Mouse (Mus musculus) testis, postnatal 10 days (tissue): ENCODE measurements at regions not wholly inside any gene's neighbourhood (a gene's known extent, or its start where the extent isn't known, plus 50 kb on each side); places are given as distances from the start of the nearest gene placed in this dataset.

Experiments used
- DNase-seq: peaks from one replicate; pipeline ENCODE4 v3.0.0; 2021; ENCODE audit warnings: low spot score

DNA sequence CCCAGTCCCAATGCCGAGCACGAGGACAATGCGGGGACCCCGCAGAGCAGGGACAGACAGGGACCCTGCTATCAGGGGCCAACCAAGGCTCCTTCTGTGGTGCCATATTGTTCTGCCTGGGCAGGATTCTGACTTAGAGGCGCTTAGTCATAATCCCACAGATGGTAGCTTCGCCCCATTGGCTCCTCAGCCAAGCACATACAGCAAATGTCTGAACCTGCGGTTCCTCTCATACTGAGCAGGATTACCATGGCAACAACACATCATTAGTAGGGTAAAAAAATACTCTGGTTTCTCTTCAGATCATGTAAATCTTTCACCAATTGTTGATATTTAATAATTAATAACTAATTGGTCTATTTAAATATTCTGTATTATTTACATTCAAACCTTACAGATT lies 2140.3 kb upstream of the Cdh20 start:
- DNase-seq, result peak; percentile 97

DNA sequence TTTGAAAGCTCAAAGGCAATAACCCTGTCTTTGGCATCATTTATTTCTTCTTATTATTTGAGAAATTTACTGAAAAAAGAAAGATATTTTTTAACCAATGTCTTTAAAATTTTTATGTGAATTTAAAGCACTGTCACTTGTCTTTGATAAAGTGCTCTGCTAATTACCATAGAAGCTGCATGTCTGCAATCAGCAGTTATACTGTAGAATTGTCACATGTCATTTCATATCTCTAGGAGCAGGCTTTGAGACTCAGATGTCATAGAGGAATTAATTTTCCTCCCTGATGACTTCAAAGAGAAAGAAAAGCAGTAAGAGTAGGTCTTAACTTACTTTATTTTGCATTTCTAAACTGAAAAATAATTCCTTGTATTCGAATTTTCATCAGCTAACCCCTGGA lies 2123.9 kb upstream of the Cdh20 start:
- DNase-seq, result no peak

DNA sequence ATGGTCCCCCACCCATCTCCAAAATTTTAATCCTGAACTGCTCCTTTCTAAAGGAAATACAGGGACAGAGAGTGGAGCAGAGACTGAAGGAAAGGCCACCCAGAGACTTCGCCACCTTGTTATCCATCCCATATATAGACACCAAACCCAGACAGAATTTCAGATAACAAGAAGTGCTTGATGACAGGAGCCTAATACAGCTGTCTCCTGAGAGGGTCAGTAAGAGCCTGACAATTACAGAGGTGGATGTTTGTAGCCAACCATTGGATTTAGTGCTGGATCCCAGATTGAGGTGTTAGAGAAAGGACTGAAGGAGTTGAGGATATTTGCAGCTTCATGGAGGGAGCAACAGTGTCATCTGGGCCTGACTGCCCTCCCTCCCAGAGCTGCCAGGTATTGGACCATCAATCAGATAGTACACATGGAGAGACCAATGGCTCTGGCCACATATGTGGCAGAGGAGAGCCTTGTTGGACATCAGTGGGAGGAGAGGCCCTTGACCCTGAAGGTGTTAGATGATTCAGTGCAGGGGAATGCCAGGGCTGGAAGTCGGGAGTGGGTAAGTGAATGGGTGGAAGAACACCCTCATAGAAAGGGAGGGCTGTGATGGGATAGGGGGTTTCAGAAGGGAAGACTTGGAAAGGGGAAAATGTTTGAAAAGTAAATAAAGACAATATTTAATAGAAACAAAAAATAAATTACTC lies 2080.8 kb upstream of the Cdh20 start:
- DNase-seq, result no peak

DNA sequence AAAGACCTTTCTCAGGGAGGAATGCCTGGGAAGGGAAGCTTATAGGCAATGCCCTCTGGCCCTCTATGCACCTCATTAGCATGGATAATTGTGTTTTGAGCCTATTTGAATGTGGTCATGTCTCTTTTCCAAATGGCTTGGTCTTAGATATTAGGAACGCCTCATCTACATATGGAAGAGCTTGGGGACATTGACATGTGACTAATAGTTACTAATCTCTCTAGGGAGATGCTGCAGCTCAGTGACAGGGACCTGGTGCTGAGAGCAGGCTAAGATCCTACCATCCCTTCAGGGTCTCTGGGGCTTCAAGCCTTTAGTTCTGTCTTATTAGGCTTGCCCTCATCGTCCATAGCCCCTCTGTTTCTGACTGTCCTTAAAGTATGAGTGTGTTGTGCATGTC lies 2051.9 kb upstream of the Cdh20 start:
- DNase-seq, result no peak

DNA sequence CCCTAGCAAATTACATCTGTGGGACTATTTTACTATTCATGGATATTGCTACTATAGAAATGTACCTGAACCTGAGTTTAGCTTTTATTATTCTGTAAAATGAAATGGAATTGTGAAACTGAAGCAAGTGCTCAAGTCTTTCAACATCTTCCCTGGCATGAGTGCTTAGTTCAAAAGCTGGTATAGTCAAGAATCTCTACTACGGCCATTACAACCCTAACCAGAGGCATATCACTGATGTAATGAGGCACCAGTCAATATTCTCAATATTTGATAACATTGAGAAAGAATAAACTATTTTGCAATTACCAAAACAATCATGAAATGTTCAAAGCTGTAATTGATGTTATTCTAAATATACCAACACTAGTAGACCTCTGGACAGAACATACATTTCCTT lies 2034.3 kb upstream of the Cdh20 start:
- DNase-seq, result no peak

DNA sequence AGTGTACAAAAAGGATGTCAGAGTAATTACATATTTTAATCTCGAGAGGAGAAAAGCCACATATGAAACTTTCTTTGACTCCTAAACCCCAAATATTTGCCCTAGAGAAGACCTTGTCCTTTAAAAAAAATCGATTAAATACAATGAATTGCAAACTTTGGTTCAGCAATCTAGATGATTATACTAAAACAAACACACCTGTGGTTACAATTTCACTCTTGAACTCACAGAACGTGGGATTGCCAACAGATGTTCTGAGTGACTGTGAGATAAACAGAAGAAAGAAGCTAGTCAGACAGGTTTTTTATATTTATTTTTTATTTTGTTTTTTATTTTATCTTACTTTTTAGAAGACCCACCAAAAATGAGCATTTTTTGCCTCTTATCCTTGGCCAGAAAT lies 2032.9 kb upstream of the Cdh20 start:
- no peak for DNase-seq

DNA sequence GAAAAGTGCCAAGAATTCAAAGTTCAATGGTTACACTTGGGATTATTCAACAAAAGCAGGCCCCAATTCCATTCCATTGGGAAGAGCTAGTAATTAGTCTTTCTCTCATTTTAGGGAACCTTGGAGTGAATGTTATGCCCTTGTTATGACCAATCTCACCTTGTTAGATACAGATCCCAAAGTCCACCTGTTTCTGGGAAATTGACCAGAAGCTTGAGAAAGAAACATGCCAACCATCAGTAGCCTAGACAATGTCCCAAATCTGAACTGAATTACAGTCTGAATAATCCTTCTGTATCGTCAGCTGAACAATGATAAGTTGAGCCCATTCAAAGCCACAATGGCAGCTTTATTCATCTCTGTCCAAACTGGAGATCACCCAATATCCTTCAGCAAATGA lies 2010.4 kb upstream of the Cdh20 start:
- DNase-seq, result no peak
